Mouse (Mus musculus) liver, embryonic 14.5 days (tissue): ENCODE results near the gene Spg7.

ENCODE experiments used
- CTCF ChIP-seq: IDR thresholded peaks from 2 replicates; pipeline ENCODE4 v1.5.1; 2016; ENCODE audit warnings: antibody characterized with exemption, low read depth, control low read depth
- EP300 ChIP-seq: IDR thresholded peaks from 2 replicates; pipeline ENCODE4 v1.6.1; 2016; ENCODE audit warnings: antibody characterized with exemption, low read depth

DNA sequence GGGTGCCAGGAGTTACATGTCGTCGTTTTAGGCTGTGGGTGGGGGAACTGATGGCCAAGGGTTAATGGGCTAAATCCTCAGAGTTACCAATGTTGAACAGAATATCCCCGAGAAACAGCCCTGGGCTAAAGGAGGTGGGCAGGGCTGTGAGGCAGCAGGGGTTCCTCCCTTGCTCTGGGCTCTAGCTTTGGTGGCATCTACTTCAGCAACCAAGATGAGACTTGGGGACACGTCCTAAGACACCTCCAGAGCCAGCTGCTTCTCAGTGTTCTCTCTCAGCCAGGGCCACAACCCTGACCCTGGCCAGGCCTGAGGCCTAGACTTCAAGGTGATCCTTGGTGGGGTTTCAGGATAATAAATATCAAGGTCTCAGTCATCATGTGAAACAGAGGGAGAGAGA is 76.0 kb downstream of the Spg7 start:
- TF ChIP-seq CTCF (no peak), EP300 (no peak)
